Mouse (Mus musculus) gastrocnemius, postnatal 25 days (tissue): ENCODE data around the gene Cdx2. TPM values are rescaled to one million over a fixed set of nuclear protein-coding genes. Genes with fewer than 3 reads are reported as not detected.

Source experiments
- DNase-seq: peaks from one replicate; pipeline ENCODE4 v3.0.0; 2022
- long read RNA-seq, 2 experiments: library from polyadenylated mRNA; stranded (forward); transcript quantifications; one replicate each; pipeline ENCODE4 v2.0.0; 2021
- total RNA-seq, 2 experiments: library from RNA; stranded (reverse); gene quantifications; 1 replicate in 1 of 2; 2 replicates in 1 of 2; pipeline ENCODE4 v1.2.3; 2021

The Cdx2 gene
- not detected for total RNA-seq
- long read RNA-seq, experiment 1 = 0 reads
- long read RNA-seq, experiment 2 = 0 reads

DNA sequence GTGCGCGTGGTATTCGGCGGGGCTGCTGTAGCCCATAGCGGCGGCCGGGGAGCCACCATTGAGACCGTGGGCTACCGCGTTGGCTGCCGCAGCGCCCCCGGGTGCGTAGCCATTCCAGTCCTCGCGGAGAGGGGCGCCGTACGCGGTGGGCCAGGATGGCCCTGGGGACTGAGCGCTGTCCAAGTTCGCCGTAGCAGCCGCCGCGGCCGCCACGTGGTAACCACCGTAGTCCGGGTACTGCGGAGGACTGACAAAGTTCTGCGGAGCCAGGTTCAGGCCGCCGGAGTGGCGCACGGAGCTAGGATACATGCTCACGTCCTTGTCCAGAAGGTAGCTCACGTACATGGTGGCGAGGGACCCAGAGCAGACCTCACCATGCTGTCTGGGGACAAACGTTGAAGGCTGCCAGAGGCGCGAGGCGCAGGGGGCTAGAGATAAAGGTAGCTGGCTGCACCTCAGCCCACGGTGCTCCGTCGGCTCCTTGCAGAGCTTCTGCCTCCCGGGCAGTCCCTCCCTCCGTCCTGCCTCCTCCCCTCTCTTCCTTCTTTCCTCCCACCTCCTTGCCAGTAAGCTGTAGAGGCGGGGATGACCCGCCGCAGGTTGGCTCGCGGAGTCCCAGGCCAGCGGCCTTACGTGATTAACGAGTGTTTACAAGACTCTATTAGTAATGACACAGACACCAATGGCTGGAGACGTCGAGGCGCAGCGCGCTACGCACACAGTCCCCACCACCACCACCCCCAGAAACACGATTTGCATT, at the start of gene Cdx2:
Gene Cdx2, minus strand, starts transcription at position 633 of the 760 bp plus-strand sequence.
- DNase-seq = no peak

DNA sequence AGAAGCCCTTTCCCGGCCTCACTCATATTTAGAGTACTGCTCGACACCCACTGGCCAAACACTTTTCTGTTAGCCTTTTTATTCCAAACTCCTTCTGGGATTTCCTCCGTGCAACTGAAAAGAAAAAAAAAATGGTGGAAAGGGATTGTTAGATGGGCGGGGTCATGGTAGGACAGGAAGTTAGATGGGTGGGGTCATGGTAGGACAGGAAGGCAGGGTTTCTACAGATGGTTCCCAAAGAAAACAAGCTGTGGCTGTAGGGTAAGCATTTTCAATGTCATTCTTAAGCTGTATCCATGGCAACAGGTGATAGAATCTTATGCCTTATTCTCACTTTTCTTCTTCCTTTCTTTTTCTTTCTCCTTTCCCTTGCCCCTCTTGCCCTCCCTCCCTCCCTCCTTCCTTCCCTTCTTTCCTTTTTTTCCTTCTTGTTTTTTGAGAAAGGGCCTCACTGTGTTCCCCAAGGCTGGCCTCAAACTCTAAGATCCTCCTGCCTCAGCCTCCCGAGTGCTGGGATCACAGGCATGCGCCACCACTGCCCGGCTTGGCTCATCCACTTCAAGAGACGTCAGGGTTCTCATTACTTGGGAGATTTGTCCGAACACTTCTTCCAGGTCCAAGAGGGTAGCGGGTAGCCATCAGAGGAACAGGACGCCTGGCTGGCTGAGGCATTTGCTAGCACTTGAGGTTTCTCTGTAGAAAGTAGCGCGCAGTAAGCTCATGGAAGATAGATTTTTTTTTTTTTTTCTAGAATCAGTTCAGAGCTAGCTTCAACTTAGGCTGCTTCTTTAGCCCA, 49.4 kb upstream of the Cdx2 start:
- DNase-seq = no peak

DNA sequence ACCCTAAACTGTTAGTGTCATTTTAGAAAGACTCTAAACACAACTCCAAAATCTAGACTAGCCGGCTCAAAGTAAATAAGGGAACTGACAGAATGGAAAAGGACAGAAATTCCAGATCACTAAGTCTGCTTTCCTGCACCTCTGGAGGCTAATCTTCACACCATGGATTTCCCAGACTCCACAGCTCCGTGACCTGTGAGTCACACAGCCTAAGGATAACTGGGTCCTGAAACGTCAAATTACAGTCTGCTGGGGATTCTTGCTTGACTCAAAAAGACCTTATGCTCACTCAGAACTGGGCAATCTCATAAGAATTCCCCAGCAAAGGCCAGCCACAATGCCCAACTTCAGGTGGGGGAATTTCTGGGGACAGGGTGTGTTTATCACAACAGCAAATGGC, 48.7 kb upstream of the Cdx2 start:
- no peak for DNase-seq

DNA sequence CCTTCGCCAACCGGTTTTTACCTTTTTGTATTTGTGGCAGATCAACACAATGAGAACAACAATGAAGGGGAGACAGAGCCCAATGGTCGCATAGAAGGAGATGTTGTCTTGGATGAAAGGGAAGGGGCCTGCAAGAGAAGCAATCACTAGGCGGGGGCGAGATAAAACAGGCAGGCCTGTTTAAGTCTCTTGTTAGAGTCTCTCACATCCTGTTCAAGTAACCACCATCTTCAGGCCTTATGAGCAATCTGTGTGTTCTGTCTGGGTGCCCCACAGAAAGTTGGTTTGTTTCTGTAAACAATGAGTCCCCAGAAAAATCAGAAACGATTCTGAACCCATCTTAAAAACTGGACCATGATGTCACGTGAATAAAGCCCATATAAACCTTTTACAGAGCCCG, 47.9 kb upstream of the Cdx2 start:
- DNase-seq = no peak

DNA sequence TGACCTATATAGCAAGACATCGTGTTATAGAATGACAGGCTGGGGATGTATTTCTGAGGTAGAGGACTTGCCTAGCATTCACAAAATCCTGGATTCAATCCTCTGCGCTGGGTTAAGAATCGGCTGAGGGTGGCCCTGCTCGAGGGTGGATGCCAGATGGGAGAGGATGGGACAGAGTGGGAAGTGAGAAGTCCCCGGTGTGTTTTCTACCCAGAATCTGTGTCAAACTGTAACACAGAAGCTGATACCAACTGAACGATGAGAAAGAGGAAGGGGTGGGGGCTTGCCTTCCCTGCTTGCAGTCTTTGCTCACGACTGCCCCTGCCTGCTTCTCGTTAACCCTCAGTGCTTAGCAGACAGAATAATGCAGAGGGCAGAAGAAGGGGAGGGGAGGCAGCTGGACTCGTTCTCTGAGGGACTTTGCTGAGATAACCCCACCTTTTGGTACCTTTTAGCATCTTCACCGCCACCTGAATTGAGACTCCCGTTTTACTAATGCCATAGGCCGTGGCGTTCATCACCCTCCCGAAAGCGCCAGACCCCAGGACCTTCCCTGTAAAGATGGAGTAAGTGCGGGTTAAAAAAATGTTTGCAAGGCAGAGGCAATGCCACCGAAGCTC, 47.2 kb upstream of the Cdx2 start:
- DNase-seq = no peak

DNA sequence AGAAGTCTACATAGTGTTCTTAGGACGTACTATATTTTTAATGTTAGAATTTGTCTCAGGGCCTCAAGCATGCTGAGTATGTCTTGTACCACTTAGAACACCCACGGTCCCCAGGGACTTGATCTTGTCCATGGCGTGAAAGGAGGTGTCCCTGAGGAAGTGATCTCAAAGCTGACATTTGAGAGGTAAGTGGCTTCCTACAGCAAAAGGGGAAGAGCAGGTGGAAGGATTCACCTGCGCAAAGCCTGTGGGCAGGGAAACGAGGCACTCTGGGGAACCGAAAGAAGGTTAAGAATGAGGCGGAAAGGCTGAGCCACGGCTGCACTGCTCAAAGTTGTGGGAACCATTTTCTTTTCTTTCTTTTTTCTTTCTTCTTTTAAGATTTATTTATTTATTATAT, 44.9 kb upstream of the Cdx2 start:
- no peak for DNase-seq

DNA sequence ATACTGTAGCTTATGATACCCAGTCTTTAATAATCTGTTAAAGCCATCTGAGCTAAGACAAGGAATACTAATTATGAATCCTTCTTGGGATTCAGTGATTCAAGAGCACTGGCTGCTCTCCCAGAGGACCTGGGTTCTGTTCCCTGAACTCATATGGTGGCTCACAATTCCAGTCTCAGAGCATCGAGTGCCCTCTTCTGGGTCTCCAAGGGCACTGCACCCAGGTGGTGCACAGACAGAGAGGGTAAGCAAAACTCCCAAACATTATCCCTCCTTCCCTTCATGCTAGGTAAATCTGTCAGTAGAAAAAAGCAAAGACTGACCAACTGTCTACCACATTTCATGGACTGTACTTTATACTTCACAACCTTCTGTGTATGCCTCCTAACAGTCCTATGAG, 38.9 kb upstream of the Cdx2 start:
- no peak for DNase-seq

DNA sequence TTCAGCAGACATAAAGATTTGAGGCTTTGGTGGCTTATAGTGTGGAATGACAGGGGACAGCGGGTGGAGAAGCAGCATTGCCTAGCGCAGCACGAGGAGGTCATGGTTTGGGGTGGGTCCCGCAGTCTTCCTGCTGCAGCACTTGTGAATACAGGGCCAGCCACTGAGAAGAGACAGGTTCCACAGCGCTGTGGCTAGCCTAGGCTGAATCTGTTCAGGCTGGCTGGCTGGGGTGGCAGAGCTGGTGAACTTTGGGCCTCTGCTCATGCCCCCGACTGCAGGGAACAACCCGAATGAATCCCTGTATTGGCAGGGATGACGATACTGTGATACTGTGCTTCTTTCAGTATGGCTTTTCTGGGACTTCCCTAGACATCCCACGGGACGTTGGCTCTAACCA, 36.8 kb upstream of the Cdx2 start:
- no peak for DNase-seq

DNA sequence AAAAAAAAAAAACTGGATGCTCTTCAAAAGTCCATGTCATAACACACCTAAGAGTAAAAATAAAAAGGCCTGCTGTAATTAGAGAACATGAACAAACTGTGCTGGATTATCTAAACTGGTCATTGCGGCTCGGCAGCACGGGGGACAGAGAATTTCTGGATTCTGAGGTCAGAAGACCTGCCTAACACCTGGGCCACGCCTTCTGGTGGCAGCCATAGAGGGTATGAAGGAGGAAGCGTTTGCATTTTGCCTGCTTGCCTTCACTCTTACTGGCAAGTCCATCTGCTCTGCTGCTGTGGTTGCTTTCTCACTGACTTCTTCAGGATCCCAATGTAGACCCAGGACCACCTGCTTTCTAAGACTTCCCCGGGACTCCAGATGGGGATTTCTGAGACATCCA, 35.8 kb upstream of the Cdx2 start:
- no peak for DNase-seq

DNA sequence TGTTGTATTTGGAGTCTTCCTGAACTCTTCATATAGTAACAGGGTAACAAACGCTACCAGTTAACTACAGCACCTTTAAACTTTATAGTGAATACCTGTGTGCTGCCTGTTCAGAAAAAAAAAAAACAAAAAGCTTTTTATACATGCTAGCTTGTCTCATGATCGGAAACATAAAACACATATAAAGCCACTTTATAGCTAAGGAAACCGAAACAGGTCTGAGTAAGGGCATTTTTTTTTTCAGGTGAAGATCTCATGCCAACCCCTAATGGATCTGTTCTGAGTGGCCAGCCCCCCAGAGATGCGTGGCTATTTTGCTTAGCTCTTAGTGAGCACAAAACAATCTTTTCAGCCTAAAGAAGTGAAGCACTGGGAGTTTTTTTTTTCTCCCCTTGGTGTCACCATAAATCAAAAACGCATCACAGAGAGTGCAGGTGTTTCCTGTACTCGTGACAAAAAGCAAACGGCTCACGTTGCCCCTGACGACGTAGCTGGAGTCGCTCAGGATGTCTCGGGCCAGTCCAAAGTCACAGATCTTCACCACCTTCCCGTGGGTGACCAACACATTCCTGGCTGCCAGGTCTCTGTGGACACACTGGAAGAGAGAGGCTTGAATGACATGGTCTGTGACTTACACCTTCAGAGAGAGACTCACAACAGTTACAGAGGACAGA, 33.8 kb upstream of the Cdx2 start:
- no peak for DNase-seq

DNA sequence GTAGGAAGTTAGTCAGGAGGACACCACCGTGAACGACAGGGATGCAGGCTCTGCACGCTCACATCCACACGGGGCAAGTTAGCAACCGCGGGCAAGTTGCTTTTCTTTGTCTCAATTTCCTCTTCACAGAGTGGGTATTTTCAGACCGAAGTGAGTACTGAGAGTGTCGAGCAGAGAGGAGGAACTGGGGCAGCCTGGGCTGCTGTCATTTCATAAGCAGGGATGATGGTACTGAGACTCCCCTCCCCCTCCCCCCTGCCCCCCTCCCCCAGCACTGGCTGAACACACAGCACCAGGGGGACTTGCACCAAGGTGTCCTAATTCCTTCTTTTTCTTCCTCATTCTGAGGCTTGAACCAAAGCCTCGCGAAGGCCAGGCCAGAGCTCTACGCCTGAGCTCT, 32.5 kb upstream of the Cdx2 start:
- no peak for DNase-seq

DNA sequence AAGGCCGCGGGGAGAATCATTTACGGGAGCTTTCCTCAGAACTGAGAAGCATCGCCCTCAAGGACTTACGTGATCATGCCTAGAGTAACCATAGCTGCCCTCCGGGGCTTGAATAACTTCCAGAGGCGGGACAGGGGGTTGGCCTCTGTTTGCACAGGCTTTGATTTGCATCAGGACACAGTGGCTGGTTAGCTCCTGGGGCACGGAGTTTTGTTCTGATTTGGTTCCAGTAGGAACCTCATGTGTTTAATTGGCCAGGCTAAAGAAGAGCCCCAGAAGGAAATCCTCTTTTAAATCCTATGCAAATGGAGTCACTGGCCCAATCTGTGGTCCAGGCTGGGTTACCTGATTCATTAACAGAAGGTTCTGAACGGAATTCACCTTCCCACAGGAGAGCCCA, 31.9 kb upstream of the Cdx2 start:
- no peak for DNase-seq

DNA sequence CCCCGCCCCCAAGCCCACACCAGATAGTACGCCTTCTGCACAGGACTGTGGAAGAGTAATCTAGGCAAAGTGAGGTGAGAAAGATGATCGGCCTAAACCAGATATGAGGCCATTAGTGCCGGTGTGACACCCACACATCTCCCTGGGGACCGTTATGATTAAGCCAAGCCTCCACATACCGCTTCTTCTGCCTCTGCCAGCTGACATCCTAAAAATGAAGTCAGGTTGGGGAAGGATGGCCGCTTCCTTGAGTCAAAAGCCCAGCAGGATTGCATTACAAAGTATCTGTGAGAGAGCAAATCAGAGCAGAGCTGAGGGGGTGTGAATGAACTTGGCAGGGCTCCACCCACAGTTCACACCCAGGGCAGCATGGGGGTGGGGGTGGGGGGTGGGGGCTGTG, 25.6 kb upstream of the Cdx2 start:
- DNase-seq = no peak

DNA sequence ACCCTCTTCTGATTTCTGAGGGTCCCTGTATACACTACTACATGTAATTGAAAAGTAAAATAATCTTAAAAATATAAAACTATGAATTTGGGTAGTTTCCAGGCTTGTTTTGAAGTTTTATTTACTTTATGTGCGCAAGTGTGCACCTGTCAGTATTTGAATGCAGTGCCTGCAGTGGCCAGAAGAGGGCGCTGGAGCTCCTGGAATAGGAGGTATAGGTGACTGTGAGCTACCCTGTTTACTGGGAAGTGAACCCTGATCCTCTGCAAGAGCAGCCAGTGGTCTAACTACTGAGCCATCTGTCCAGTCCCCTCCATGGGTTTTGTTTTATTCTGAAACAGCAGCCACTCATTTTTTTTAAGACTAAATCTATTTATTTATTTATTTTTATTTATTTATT, 24.5 kb upstream of the Cdx2 start:
- no peak for DNase-seq

DNA sequence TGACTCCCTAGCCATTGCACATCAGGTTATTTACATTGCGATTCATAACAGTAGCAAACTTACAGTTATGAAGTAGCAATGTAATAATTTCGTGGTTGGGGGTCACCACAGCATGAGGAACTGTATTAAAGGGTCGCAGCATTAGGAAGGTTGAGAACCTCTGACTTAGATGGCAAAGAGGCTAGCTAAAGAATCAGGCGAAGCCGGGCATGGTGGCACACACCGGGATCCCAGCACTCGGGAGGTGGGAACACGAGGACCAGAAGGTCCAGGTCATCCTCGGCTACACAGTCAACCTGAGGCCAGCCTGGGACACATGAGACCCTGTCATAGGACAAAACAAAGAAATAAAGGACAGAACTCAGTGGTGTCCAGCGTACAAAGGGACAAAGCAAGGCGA, 22.9 kb upstream of the Cdx2 start:
- DNase-seq = no peak

DNA sequence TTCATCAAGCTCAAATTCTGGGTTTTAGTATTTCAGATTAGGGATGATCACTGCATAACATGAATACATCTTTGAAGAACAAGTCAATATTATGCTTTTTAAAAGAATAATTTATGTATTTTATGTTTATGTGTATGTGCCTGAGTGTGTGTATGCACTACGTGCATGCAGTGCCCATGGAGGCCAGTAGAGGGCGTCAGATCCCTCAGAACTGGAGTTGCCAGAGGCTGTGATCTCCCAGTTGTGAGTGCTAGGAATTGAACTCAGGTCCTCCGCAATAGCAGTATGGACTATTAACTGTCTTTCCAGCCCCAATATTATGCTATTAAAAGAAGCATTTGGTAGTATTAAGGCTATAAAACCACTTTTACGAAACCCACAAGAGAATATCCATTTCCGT, 20.6 kb upstream of the Cdx2 start:
- DNase-seq = no peak

DNA sequence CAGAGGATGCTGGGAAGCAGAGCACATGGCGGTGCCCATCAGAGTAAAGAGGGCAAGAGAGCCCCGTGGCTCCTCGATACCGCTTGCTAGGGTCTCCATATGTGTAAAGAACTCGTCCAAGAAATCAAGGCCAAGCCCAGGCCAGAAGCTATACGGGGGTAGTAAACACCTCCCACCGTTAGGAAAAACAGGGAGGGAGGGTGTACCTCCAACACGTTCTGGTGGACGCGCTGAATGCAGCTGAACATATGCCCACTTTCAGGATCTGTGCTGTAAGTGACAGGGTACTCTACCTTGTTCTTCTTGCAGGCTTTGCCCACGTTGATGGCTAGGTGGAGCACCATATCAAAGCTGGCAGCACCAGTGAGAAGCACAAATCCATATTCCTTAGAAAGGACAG, 18.9 kb upstream of the Cdx2 start:
- DNase-seq = no peak

DNA sequence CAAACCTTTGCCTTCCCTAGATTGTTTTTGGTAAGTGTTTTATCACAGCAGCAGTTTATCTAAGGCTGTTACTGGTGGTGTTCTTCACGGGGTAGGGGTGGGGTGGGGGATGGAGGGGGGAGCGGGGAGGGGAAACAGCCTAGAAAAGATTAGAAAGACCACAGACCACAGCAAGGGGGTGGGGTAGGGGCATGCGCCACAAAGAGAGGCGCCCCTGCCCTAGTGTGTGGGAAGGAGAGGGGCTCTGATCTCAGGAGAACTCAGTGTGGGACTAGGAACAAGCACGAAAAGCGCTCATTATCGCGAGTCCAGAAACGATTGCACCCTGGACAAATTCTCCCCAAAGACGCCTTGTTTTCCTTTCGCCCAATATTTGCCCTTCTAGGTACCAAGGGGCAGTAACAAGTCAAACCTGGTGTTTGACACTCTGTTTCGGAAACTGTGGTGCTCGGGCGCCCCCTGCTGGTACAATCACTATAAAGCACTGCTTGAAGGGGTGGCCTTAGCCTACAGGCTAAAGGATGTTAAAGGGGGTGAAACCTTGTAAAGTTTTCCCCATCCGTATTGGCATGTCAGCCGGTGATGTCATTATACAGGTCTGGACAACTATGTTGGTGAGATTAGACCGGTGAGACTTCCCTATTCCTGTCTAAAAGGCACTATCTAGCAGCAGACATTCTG, 16.3 kb upstream of the Cdx2 start:
- no peak for DNase-seq

DNA sequence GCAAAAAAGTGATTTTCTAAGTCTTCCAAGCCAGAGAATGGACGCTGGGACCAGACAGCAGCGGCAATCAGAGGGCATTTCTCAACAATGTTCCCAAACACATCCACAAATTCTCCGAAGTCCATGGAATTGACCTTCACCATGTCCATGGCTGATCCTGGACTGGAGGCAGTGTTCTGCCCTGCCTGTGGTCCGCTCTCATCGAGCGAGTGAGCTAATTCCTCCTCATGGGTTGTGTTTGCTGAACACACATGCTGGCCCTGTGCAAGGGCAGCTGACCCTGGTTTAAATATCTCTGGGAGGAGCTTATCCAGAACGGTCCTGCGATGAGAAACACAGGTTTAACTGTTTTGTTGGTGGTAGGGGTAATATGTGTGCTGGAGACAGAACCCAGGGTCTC, 15.1 kb upstream of the Cdx2 start, which contains the start of gene Urad:
Gene Urad, minus strand, starts transcription at position 258 of the 400 bp plus-strand sequence.
- DNase-seq = no peak

DNA sequence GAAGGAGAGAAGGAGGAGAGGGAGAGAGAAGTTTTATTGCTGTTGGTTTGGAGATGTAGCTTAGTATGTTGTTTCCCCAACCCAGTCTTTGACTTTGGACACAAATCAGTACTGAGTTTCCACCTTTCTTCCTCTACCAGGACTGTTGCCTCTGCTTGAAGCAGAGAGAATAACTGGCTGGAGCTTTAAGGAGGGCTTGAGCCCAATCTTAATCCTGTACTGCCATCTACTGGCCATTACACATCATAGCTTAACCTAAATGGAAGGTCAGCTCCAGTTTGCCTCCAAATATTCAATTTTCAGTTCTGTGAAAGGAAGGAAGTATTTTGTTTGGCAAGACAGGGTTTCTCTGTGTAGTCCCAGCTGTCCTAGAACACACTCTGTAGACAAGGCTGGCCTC, 12.6 kb upstream of the Cdx2 start:
- DNase-seq = no peak

DNA sequence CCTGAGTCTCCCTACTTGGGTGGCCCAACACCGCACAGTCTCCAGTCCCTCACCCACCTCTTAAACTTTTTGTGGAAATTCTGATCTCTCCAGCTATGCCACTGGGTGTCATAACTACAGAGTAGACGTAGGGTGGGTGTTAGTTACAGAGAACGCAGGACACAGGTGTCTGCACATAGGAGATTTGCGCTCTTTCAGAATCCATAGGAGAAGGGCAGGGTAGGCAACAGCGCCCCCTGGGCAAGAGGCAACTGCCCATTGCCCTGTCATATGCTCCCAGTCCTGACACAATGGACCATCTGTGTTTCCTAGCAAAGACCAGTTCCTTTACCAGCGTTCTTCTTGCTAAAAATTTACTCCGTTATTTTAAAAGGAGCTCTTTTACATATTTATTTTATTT, 10.9 kb upstream of the Cdx2 start:
- no peak for DNase-seq

DNA sequence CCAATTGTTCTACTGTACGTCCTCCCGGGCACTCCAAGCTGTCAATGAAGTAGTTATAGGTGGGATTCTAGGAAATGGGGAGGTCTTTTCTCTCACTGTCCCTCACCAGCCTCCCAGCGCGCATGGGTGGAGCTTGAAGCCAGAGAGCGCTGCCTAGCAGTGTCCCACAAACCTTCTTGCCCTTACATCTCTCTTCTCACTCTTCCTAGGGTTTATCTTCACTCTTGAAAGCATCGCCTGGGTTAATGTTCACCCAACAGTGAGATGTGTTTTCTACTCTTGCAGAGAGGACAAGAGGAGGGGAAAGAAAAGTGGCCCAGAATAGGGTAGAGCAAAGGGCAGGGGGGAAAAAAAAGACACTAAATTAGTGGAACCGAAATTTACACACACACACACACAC, 10.3 kb upstream of the Cdx2 start:
- DNase-seq = no peak
